Mouse (Mus musculus) heart, postnatal 0 days (tissue): ENCODE data around the gene Mrpl54.

Source experiments
- CTCF ChIP-seq: IDR thresholded peaks from 2 replicates; pipeline ENCODE4 v1.5.1; 2016; ENCODE audit warnings: antibody characterized with exemption, control low read depth, low read depth
- EP300 ChIP-seq: IDR thresholded peaks from 2 replicates; pipeline ENCODE4 v1.6.1; 2016; ENCODE audit warnings: antibody characterized with exemption, low read depth

GRCm38 (mm10) chr10:81265540-81265939 is 1.2 kb downstream of the Mrpl54 start:
- TF ChIP-seq EP300 (no peak), CTCF (no peak)
